Mouse (Mus musculus): ENCODE results near the gene St8sia1.

The St8sia1 gene

GRCm38 (mm10) chr6:142865199-142865598 lies 99.1 kb downstream of the St8sia1 start:
- CTCF ChIA-PET = no interaction called here

GRCm38 (mm10) chr6:142863881-142864280 lies 100.4 kb downstream of the St8sia1 start:
- CTCF ChIA-PET = no interaction called here

DNA sequence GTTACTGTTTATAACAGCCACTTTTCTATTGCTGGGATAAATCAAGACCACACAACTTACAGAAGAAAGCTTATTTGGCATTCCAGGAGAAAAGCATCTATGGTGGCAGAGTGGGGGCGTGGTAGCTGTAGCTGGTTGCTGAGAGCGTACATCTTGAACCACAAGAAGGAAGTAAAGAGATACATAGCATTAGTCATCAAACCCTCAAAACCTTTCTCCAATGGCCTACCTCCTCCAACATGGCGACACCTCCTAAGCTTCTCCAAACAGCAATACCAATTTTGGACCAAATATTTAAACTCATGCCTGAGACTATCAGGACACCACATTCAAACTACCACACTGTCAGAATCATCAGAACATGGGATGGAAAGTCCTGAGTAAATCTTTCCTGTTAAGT lies 102.0 kb downstream of the St8sia1 start:
- CTCF ChIA-PET = no interaction called here

- CTCF ChIA-PET = no interaction called here
Measured at GRCm38 (mm10) chr6:142860396-142860795, 103.9 kb downstream of the St8sia1 start.

DNA sequence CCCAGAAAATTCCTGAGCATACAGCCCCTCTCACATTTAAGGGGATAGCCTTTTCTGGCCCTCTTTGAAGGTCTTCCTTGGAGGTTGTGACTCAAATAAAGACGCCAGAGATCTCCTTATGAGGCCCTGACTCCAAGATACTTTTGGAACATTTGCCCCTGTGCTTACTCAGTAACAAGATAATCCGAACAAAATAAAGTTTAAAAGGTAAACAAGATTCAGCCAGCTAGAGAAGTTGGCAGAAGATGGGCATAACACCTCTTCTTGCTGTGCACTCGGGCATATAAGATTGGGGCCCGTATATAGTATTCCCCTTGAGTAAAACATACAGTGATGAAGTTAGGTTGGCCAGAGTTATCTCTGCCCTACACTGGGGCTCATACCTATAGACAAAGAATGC lies 104.3 kb downstream of the St8sia1 start:
- CTCF ChIA-PET = no interaction called here

DNA sequence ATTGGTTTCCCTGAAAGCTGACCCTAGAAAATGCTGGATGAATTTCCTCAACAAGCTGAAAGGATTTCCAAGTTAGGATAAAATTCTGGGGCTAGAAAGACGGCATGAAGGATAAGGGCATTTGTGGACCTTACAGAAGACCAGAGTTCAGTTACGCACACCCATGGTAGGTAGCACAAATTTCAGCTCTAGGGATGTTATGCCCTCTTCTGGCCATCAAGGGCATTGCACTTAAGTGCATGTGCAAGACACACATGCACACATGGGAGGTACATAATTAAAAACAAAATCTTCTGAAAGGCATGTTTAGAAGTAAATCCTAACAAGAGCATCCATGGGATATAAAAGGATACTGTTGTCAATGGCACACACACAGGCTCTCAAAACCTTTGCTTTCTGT lies 105.3 kb downstream of the St8sia1 start:
- CTCF ChIA-PET = no interaction called here

GRCm38 (mm10) chr6:142856258-142856874 lies 107.9 kb downstream of the St8sia1 start:
- CTCF ChIA-PET = no interaction called here

GRCm38 (mm10) chr6:142855761-142856160 lies 108.5 kb downstream of the St8sia1 start:
- CTCF ChIA-PET = no interaction called here

DNA sequence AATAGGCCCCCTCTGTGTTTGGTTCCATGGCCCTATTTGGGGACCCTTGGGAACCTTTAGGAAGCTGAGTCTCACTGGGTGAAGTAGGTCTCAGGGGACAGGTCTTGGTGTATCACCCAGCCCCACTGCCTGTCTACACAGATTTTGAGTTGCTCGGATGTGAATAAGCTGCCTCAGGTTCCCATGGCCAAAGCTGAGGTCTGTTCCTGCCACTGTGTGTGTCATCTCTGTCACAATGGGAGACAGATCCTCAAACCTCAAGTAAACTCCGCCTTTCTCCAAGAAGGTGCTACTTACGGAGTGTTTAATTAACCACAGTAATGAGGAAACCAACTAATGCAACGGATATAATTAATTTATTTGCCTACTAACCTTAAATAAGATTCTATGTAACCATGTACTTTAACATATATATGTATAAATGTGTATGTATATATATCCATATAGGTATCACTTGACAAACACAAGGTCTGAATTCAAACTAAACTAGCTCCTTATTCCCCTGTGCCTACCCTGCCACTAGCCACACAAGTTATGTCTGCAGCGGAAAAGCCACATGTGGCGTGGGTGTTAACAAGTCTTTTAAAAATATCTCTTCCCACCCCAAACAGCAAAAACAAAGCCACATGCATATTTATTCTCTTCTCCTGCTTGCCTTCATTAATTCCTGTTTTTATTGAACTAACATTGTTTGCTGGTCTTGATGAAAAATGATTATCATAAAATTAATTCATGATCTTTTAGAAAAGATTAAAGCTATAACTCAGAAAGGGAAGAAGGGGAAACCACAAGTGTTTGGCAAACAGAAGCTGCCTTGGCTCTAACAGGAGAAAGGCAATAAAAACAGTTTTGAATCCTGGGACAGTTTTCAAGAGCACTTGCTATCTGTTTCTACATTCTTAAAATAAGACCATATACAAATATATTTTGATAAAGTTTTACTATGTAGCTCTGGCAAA lies 111.6 kb downstream of the St8sia1 start:
- CTCF ChIA-PET = no interaction called here

DNA sequence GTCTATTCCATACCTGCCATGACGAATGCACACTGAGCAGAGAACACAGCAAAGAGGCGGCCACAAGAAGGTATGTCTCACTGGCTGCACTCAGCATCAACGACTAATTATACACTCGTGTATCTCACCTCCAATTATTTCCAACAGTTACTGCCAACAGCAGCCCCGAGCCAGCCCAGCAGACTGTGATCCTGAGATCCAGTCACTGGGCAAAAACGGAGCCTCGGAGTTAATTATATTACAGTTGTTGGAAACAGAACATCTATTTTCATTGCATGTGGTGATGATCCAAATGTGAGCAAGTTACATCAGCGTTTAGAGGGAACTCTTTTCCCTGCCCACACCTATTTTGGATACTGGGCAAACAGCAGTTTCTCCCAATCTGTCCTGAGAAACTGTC lies 113.8 kb downstream of the St8sia1 start:
- CTCF ChIA-PET = no interaction called here

DNA sequence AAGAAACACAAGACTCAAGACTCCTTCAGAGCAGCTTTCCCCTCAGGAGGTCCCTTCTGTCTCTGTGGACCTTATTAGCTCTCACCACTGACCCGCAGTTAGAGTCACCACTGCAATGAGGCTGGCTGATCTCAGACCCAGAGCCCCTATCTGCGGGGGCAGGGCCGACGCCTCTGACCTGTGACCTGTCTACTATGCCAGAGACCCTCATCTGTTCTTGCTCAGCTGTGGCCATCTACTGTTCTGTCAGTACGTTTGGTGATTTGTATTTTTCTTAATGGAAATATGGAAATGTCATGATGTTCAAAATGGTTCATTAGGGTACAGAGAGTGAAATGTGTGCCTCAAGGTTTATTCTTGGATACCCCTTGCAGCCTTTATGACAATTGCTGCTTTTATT lies 114.9 kb downstream of the St8sia1 start:
- CTCF ChIA-PET = no interaction called here

DNA sequence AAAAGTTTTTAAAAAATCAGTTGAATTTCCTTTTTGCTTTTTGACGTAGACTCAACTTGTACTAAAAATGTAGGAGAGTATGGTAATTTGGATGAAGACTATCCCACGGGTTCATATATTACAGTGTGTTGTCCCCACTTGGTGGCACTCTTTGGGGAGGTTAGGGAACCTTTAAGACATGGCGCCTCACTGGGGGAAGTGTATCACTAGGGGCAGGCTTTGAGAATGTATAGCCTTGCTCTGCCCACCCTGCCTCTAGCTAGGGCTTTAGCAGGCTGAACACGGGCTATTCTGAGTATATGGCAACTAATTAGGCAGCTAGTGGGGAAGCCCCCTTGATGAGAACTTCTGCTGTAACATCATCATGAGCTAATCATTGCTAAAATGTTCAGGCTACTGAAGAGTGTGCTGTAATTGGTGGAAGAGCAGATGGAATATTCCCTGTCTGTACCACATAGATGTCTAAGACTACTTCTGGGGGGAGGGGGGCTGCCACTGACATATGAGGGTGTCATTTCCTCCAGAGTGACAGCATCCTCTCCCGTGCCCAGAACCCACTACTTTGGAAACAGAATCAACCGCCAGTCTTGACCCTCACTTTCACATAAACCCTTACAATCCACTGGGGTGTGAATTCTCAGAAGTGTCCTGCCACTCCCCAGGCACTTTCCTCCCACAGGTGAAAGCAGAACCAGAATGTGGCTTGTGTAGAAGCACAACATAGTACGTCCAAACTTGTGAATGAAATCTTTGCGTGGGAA lies 116.2 kb downstream of the St8sia1 start:
- CTCF ChIA-PET = no interaction called here

DNA sequence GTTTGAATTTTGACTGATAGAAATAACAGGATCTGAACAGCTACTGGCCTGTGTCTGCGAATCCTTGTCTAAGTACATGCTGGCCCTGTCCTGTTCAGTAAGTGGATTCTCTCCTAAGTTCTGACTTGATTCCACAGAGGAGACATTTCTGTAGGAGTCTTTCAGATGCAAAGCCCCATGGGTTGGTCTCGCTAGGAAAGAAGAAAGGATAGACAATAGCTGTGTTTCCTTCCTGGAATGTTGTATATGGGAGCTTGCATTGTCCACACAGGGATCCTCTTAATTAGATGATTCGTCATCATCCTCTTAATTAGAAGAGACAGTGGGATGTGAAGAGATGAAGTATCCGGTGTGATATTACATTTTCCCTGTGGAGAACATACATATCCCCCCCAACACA lies 117.4 kb downstream of the St8sia1 start:
- CTCF ChIA-PET = interaction anchor here (0.6 kb wide), 1 partner anchor 387 kb away, joined by 4 read pairs; no protein-coding TSS in a partner anchor

GRCm38 (mm10) chr6:142845066-142845465 lies 119.2 kb downstream of the St8sia1 start:
- CTCF ChIA-PET = no interaction called here

DNA sequence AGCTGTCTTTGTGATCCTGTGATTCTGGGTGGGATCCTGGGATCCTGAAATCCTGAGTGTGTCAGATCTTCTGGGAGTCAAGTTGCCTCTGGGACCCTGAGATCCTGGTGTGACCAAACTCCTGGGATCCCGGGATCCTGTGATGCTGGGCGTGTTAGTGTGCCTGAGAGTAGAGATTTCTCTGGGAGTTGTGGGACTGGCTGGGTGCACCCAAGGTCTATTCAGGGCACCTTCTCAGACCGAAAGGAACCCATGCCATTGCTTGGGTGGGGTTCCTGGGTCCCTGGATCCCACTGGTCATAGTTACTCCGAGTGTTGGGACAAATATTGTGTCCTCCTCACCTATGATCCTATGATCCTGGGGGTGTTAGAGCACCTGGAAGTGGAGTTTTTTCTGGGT lies 120.2 kb downstream of the St8sia1 start:
- CTCF ChIA-PET = no interaction called here

DNA sequence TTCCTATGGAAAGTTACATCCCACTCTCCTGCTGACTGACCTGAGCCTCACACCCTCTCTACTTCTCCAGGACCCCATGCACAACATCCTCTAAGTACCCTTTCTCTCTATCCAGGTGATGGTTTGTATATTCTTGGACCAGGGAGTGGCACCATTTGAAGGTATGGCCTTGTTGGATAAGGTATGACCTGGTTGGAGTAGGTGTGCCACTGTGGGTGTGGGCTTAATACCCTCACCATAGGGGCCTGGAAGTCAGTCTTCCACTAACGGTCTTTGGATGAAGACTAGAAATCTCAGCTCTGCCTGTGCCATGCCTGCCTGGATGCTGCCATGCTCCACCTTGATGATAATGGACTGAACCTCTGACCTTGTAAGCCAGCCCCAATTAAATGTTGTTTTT lies 125.8 kb downstream of the St8sia1 start:
- CTCF ChIA-PET = no interaction called here

- CTCF ChIA-PET = no interaction called here
Measured at GRCm38 (mm10) chr6:142837326-142837725, 126.9 kb downstream of the St8sia1 start.

DNA sequence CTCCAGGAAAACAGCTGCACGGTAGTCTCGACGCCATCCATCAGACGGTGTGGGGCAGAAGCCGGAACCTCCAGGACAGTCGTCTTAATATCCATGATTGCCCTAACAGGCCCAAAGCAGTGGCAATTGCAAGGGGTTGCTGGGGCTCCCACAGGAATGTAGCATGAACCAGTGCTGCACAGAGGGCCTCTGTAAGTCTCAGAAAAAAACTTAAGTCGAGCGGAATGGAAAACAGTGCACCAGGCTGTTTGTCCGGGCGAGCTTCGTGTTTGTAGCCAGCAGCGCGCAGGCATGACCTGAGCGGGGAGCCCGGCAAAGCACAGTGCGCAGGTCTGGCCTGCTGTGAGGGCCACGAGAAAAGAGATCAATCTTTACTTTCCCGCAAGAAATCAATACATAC lies 128.5 kb downstream of the St8sia1 start:
- CTCF ChIA-PET = no interaction called here

- CTCF ChIA-PET = no interaction called here
Measured at GRCm38 (mm10) chr6:142834911-142835310, 129.3 kb downstream of the St8sia1 start.

DNA sequence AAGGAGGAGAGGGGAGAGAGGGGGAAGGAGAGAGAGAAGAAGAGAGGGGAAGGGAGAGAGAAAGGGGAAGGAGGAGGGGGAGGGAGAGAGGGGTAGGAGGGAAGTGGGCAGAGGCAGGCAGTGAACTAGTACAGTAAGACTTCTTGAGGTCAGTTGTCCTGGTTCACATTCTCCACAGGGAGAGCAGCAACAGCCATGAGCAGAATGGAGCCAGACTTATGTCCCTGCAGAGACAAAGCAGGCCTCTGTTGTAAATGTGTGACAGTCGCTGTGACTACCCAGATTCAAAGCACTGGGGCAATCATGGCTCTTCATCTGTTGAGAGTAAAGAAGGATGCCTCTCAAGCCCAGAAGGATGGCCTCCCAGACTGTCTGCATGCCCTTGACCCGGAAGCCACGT lies 132.5 kb downstream of the St8sia1 start:
- CTCF ChIA-PET = no interaction called here

DNA sequence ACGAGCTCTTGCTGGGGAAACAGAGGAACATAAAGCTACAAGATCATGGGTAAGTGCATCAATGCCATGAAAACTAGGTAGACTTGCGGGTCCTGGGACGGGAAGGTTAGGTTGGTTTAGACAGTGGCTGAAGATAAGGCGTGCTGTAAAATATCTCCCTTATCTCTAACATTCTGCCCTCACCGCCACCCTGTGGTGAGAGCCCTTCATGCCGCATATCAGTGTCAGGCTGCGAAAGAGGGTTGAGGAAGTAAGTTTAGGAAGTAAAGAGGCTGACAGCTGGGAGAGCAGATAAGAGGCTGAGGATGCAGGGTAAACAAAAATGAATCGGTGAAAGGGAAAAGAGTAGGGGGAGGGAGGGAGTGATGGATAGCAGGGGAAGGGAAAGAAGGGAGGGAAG lies 133.0 kb downstream of the St8sia1 start:
- CTCF ChIA-PET = no interaction called here

DNA sequence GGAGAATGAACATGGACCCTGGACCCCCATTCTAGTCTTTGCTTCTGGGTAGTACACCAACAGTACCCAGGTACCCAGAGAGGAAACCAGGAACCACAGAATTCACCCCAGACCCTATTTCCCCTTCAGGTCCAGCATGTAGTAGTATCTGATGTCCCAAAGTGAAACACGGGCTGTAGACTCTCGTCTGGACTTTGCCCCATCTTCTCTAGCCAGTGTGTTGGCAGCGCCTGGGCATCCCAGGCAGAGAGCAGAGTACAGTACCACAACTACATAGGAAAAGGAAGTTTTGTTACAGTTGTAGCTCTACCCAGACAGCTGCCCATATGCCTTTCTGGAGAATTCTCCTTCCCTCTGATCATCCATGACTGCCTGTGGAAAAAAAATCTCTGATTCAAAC lies 134.0 kb downstream of the St8sia1 start:
- CTCF ChIA-PET = no interaction called here

DNA sequence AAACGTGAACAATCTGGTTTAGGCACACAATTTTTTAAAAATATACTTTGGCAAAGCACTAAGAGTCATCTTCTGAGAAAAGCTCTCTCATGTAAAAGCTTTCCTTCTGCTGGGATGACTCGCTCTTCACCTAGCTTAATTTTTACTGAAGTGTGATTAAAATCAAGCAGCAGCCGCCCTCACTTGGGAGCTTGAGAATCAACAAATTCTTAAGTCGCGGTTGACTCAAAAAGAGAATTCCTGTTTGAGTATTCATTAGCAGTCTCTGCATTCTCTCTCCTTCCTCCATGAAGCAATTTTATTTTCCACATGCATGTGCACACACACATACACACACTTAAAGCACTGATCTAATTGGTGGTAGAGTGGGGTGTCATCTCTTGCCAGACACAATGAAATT lies 138.8 kb downstream of the St8sia1 start:
- CTCF ChIA-PET = interaction anchor here (0.6 kb wide), 1 partner anchor 146 kb away, joined by 3 read pairs; no protein-coding TSS in a partner anchor

Data from spleen, embryonic (tissue).